Mouse (Mus musculus) forebrain, embryonic 10.5 days (tissue): ENCODE results near the gene Lpp. TPM values are rescaled to one million over a fixed set of nuclear protein-coding genes. Genes with fewer than 3 reads are reported as not detected.

ENCODE experiments used
- DNase-seq: peaks from one replicate; pipeline ENCODE4 v3.0.0-alpha.2; 2017; ENCODE audit warnings: low spot score; ENCODE audit errors: extremely low spot score
- H3K27ac ChIP-seq: fragments of 300-500 bp; sonication (generic); 2 replicates; pipeline ENCODE4 v1.5.1; 2016; ENCODE audit warnings: mild to moderate bottlenecking
- H3K27me3 ChIP-seq: fragments of 300-500 bp; sonication (generic); 2 replicates; pipeline ENCODE4 v1.6.1; 2016; ENCODE audit warnings: mild to moderate bottlenecking; ENCODE audit not compliant: poor library complexity, severe bottlenecking
- H3K36me3 ChIP-seq: fragments of 300-500 bp; sonication (generic); replicated peaks from 2 replicates; pipeline ENCODE4 v1.6.1; 2016; ENCODE audit warnings: mild to moderate bottlenecking, moderate library complexity
- H3K4me1 ChIP-seq: fragments of 300-500 bp; sonication (generic); 2 replicates; pipeline ENCODE4 v1.6.1; 2016
- H3K4me3 ChIP-seq: fragments of 300-500 bp; sonication (generic); 2 replicates; pipeline ENCODE4 v1.5.1; 2016; ENCODE audit warnings: mild to moderate bottlenecking, moderate library complexity
- H3K9me3 ChIP-seq: fragments of 300-500 bp; sonication (generic); 2 replicates; pipeline ENCODE4 v1.6.1; 2016; ENCODE audit warnings: mild to moderate bottlenecking, moderate library complexity
- WGBS: fragments of 180-500 bp; shearing (Covaris S2); methylation state at CpG from one replicate; pipeline ENCODE4 v1.1.7; 2016; 5-methylcytosine and 5-hydroxymethylcytosine counted together
- polyA plus RNA-seq: library from polyadenylated mRNA; unstranded; fragments of >200 nt; fragmentation: Nextera tagmentation; extraction: Ambion mirVana; gene quantifications from 2 replicates; pipeline ENCODE4 v1.2.1, GENCODE M21; 2016

Gene Lpp
- polyA plus RNA-seq, 1 experiment from 2014 or later: 27.3 TPM

- H3K4me3 ChIP-seq: no peak overlapping the region
- H3K27me3 ChIP-seq: no peaks in the 10 kb centered on the region
- H3K36me3 ChIP-seq: no peaks in the 10 kb centered on the region
- peaks cover 13% of the 10 kb centered on the region; the same call in 1 of the 2 replicates for H3K4me1 ChIP-seq
- DNase-seq: no peak
- no peaks in the 10 kb centered on the region for H3K9me3 ChIP-seq
- H3K27ac ChIP-seq: no peak overlapping the region
- 82% methylated on average over 5 of the region's 5 CpGs for WGBS
Measured at GRCm38 (mm10) chr16:24464436-24464835, 71.1 kb downstream of the Lpp start.

GRCm38 (mm10) chr16:24465633-24466032 lies 72.3 kb downstream of the Lpp start:
- H3K4me1 ChIP-seq: peaks cover 14% of the 10 kb centered on the region; the same call in 1 of the 2 replicates
- DNase-seq: no peak
- no peak overlapping the region for H3K4me3 ChIP-seq
- H3K27ac ChIP-seq: no peak overlapping the region
- no peaks in the 10 kb centered on the region for H3K27me3 ChIP-seq
- no peaks in the 10 kb centered on the region for H3K36me3 ChIP-seq
- WGBS: 94% methylated on average over 5 of the region's 5 CpGs
- no peaks in the 10 kb centered on the region for H3K9me3 ChIP-seq

GRCm38 (mm10) chr16:24467544-24468290 lies 74.4 kb downstream of the Lpp start:
- H3K4me3 ChIP-seq: no peak overlapping the region
- no peak overlapping the region for H3K27ac ChIP-seq
- H3K9me3 ChIP-seq: no peaks in the 10 kb centered on the region
- WGBS: 92% methylated on average over 17 of the region's 17 CpGs
- peaks cover 6% of the 10 kb centered on the region; the same call in 1 of the 2 replicates for H3K4me1 ChIP-seq
- peaks cover 3% of the 10 kb centered on the region; the same call in 1 of the 2 replicates for H3K36me3 ChIP-seq
- DNase-seq: no peak
- no peaks in the 10 kb centered on the region for H3K27me3 ChIP-seq

- no peaks in the 10 kb centered on the region for H3K27me3 ChIP-seq
- DNase-seq: no peak
- no peak overlapping the region for H3K4me3 ChIP-seq
- peaks cover 5% of the 10 kb centered on the region; the same call in 1 of the 2 replicates for H3K4me1 ChIP-seq
- 78% methylated on average over 3 of the region's 3 CpGs for WGBS
- peaks cover 3% of the 10 kb centered on the region; the same call in 1 of the 2 replicates for H3K36me3 ChIP-seq
- H3K27ac ChIP-seq: no peak overlapping the region
- H3K9me3 ChIP-seq: no peaks in the 10 kb centered on the region
Measured at GRCm38 (mm10) chr16:24469313-24469712, 76.0 kb downstream of the Lpp start.

GRCm38 (mm10) chr16:24470601-24471000 lies 77.3 kb downstream of the Lpp start:
- H3K9me3 ChIP-seq: no peaks in the 10 kb centered on the region
- H3K27ac ChIP-seq: no peak overlapping the region
- DNase-seq: no peak
- peaks cover 3% of the 10 kb centered on the region; the same call in 1 of the 2 replicates for H3K36me3 ChIP-seq
- 73% methylated on average over 1 of the region's 1 CpGs for WGBS
- peaks cover 10% of the 10 kb centered on the region for H3K4me1 ChIP-seq
- H3K27me3 ChIP-seq: no peaks in the 10 kb centered on the region
- H3K4me3 ChIP-seq: no peak overlapping the region

GRCm38 (mm10) chr16:24471029-24471428 lies 77.7 kb downstream of the Lpp start:
- Histone ChIP-seq H3K4me1 (peaks cover 14% of the 10 kb centered on the region), H3K9me3 (no peaks in the 10 kb centered on the region), H3K36me3 (peaks cover 3% of the 10 kb centered on the region; the same call in 1 of the 2 replicates), H3K27ac (no peak overlapping the region), H3K27me3 (no peaks in the 10 kb centered on the region), H3K4me3 (no peak overlapping the region)
- WGBS: 86% methylated on average over 4 of the region's 4 CpGs
- no peak for DNase-seq

GRCm38 (mm10) chr16:24471801-24472200 lies 78.5 kb downstream of the Lpp start:
- no peaks in the 10 kb centered on the region for H3K9me3 ChIP-seq
- no peak overlapping the region for H3K4me3 ChIP-seq
- H3K4me1 ChIP-seq: peaks cover 20% of the 10 kb centered on the region
- DNase-seq: no peak
- H3K27ac ChIP-seq: no peak overlapping the region
- WGBS: 76% methylated on average over 1 of the region's 1 CpGs
- H3K27me3 ChIP-seq: no peaks in the 10 kb centered on the region
- peaks cover 3% of the 10 kb centered on the region; the same call in 1 of the 2 replicates for H3K36me3 ChIP-seq

- no peak overlapping the region for H3K27ac ChIP-seq
- WGBS: 81% methylated on average over 3 of the region's 3 CpGs
- H3K9me3 ChIP-seq: no peaks in the 10 kb centered on the region
- H3K4me1 ChIP-seq: peaks cover 30% of the 10 kb centered on the region
- no peak for DNase-seq
- H3K27me3 ChIP-seq: no peaks in the 10 kb centered on the region
- no peak overlapping the region for H3K4me3 ChIP-seq
- peaks cover 3% of the 10 kb centered on the region; the same call in 1 of the 2 replicates for H3K36me3 ChIP-seq
Measured at GRCm38 (mm10) chr16:24473966-24474365, 80.7 kb downstream of the Lpp start.

- Histone ChIP-seq H3K36me3 (peaks cover 3% of the 10 kb centered on the region; the same call in 1 of the 2 replicates), H3K27me3 (no peaks in the 10 kb centered on the region), H3K4me3 (no peak overlapping the region), H3K4me1 (peaks cover 25% of the 10 kb centered on the region), H3K9me3 (no peaks in the 10 kb centered on the region), H3K27ac (no peak overlapping the region)
- no peak for DNase-seq
- 80% methylated on average over 6 of the region's 6 CpGs for WGBS
Measured at GRCm38 (mm10) chr16:24474781-24475180, 81.5 kb downstream of the Lpp start.

GRCm38 (mm10) chr16:24475305-24475947 lies 82.1 kb downstream of the Lpp start:
- H3K27ac ChIP-seq: no peak overlapping the region
- peaks cover 25% of the 10 kb centered on the region for H3K4me1 ChIP-seq
- no peak for DNase-seq
- H3K9me3 ChIP-seq: no peaks in the 10 kb centered on the region
- no peaks in the 10 kb centered on the region for H3K27me3 ChIP-seq
- no peak overlapping the region for H3K4me3 ChIP-seq
- H3K36me3 ChIP-seq: peaks cover 3% of the 10 kb centered on the region; the same call in 1 of the 2 replicates
- 87% methylated on average over 8 of the region's 8 CpGs for WGBS

GRCm38 (mm10) chr16:24476911-24477401 lies 83.6 kb downstream of the Lpp start:
- Histone ChIP-seq H3K4me1 (peaks cover 25% of the 10 kb centered on the region), H3K36me3 (no peaks in the 10 kb centered on the region), H3K9me3 (no peaks in the 10 kb centered on the region), H3K4me3 (no peak overlapping the region), H3K27ac (no peak overlapping the region), H3K27me3 (no peaks in the 10 kb centered on the region)
- DNase-seq: no peak
- 57% methylated on average over 3 of the region's 3 CpGs for WGBS

GRCm38 (mm10) chr16:24478006-24478405 lies 84.7 kb downstream of the Lpp start:
- Histone ChIP-seq H3K27me3 (no peaks in the 10 kb centered on the region), H3K4me1 (peaks cover 25% of the 10 kb centered on the region), H3K27ac (no peak overlapping the region), H3K4me3 (no peak overlapping the region), H3K9me3 (no peaks in the 10 kb centered on the region), H3K36me3 (no peaks in the 10 kb centered on the region)
- DNase-seq: no peak
- WGBS: 91% methylated on average over 1 of the region's 1 CpGs

GRCm38 (mm10) chr16:24478851-24479250 lies 85.5 kb downstream of the Lpp start:
- Histone ChIP-seq H3K36me3 (no peaks in the 10 kb centered on the region; the same call in 1 of the 2 replicates), H3K4me1 (peaks cover 25% of the 10 kb centered on the region), H3K27ac (no peak overlapping the region), H3K27me3 (no peaks in the 10 kb centered on the region), H3K9me3 (no peaks in the 10 kb centered on the region), H3K4me3 (no peak overlapping the region)
- DNase-seq: no peak
- whole genome bisulfite sequencing: 95% methylated on average over 4 of the region's 4 CpGs
